Mouse (Mus musculus): Measurements from ENCODE around the gene Gabpb1. TPM values are rescaled to one million over a fixed set of nuclear protein-coding genes. Genes with fewer than 3 reads are reported as not detected.

The Gabpb1 gene
- 1.8 and 6.0 TPM in 2 replicates for polyA plus RNA-seq (2012; ENCODE audit: insufficient read depth, low replicate concordance)

GRCm38 (mm10) chr2:126676122-126676515, at the start of gene Gabpb1:
TSS of gene Gabpb1 (minus strand) at chr2:126676337.
- H3K27me3 ChIP-seq (replicated peaks): no peaks in the 10 kb centered on the region
- TF ChIP-seq GATA1 (IDR thresholded peaks at IDR 0.05; ENCODE audit: borderline replicate concordance, low read length) (no peak), FLI1 (IDR thresholded peaks at IDR 0.05; ENCODE audit: low read length) (no peak)
- H3K4me1 ChIP-seq: peaks cover 42% of the 10 kb centered on the region
- H3K36me3 ChIP-seq (replicated peaks; ENCODE audit: low read length): peaks cover 20% of the 10 kb centered on the region
- H3K9me3 ChIP-seq: no peaks in the 10 kb centered on the region
- H3K4me3 ChIP-seq (replicated peaks): peak within 1 kb of the TSS; percentile 96

- H3K4me3 ChIP-seq (replicated peaks): no peak overlapping the region
- peaks cover 31% of the 10 kb centered on the region for H3K4me1 ChIP-seq
- H3K9me3 ChIP-seq: no peaks in the 10 kb centered on the region
- no peaks in the 10 kb centered on the region for H3K27me3 ChIP-seq (replicated peaks)
- TF ChIP-seq GATA1 (IDR thresholded peaks at IDR 0.05; ENCODE audit: borderline replicate concordance, low read length) (no peak), FLI1 (IDR thresholded peaks at IDR 0.05; ENCODE audit: low read length) (no peak)
- H3K36me3 ChIP-seq (replicated peaks; ENCODE audit: low read length): peaks cover 44% of the 10 kb centered on the region
Measured at GRCm38 (mm10) chr2:126712950-126713349, 36.8 kb upstream of the Gabpb1 start.

- TF ChIP-seq GATA1 (IDR thresholded peaks at IDR 0.05; ENCODE audit: borderline replicate concordance, low read length): no peak
- no peak for TF ChIP-seq FLI1 (IDR thresholded peaks at IDR 0.05; ENCODE audit: low read length)
- no peaks in the 10 kb centered on the region for H3K9me3 ChIP-seq
- H3K4me3 ChIP-seq (replicated peaks): no peak overlapping the region
Measured at GRCm38 (mm10) chr2:126712526-126712925, 36.4 kb upstream of the Gabpb1 start.

GRCm38 (mm10) chr2:126708361-126708760, 32.2 kb upstream of the Gabpb1 start:
- H3K4me1 ChIP-seq: peaks cover 32% of the 10 kb centered on the region

More at GRCm38 (mm10) chr2:126712526-126712925, 36.4 kb upstream of the Gabpb1 start:
- Histone ChIP-seq H3K27me3 (replicated peaks) (no peaks in the 10 kb centered on the region), H3K4me1 (peaks cover 31% of the 10 kb centered on the region), H3K36me3 (replicated peaks; ENCODE audit: low read length) (peaks cover 41% of the 10 kb centered on the region)

GRCm38 (mm10) chr2:126707438-126707779, 31.3 kb upstream of the Gabpb1 start:
- Histone ChIP-seq H3K27me3 (replicated peaks) (no peaks in the 10 kb centered on the region), H3K36me3 (replicated peaks; ENCODE audit: low read length) (peaks cover 14% of the 10 kb centered on the region), H3K4me3 (replicated peaks) (peak overlapping the region; percentile 99), H3K9me3 (peaks cover 11% of the 10 kb centered on the region), H3K4me1 (peaks cover 31% of the 10 kb centered on the region)
- TF ChIP-seq FLI1 (IDR thresholded peaks at IDR 0.05; ENCODE audit: low read length): no peak
- no peak for TF ChIP-seq GATA1 (IDR thresholded peaks at IDR 0.05; ENCODE audit: borderline replicate concordance, low read length)

More at GRCm38 (mm10) chr2:126708361-126708760, 32.2 kb upstream of the Gabpb1 start:
- peaks cover 20% of the 10 kb centered on the region for H3K36me3 ChIP-seq (replicated peaks; ENCODE audit: low read length)
- peaks cover 2% of the 10 kb centered on the region for H3K9me3 ChIP-seq
- peak overlapping the region; percentile 99 for H3K4me3 ChIP-seq (replicated peaks)
- no peaks in the 10 kb centered on the region for H3K27me3 ChIP-seq (replicated peaks)
- TF ChIP-seq FLI1 (IDR thresholded peaks at IDR 0.05; ENCODE audit: low read length) (no peak), GATA1 (IDR thresholded peaks at IDR 0.05; ENCODE audit: borderline replicate concordance, low read length) (no peak)

- Histone ChIP-seq H3K27me3 (replicated peaks) (no peaks in the 10 kb centered on the region), H3K36me3 (replicated peaks; ENCODE audit: low read length) (peaks cover 10% of the 10 kb centered on the region), H3K9me3 (peaks cover 16% of the 10 kb centered on the region), H3K4me1 (peaks cover 26% of the 10 kb centered on the region), H3K4me3 (replicated peaks) (peak within 1 kb of the TSS; percentile 99)
- TF ChIP-seq FLI1 (IDR thresholded peaks at IDR 0.05; ENCODE audit: low read length) (peak; percentile 81), GATA1 (IDR thresholded peaks at IDR 0.05; ENCODE audit: borderline replicate concordance, low read length) (no peak)
Measured at GRCm38 (mm10) chr2:126706759-126707437, 30.8 kb upstream of the Gabpb1 start, which contains the start of gene Usp8. TSS of gene Usp8 (plus strand) at chr2:126707328.

GRCm38 (mm10) chr2:126695285-126695684, 19.1 kb upstream of the Gabpb1 start:
- Histone ChIP-seq H3K36me3 (replicated peaks; ENCODE audit: low read length) (no peaks in the 10 kb centered on the region), H3K4me1 (peaks cover 6% of the 10 kb centered on the region), H3K4me3 (replicated peaks) (no peak overlapping the region), H3K27me3 (replicated peaks) (peaks cover 5% of the 10 kb centered on the region), H3K9me3 (peaks cover 3% of the 10 kb centered on the region; the same call in 1 of the 2 replicates)
- TF ChIP-seq FLI1 (IDR thresholded peaks at IDR 0.05; ENCODE audit: low read length): no peak
- TF ChIP-seq GATA1 (IDR thresholded peaks at IDR 0.05; ENCODE audit: borderline replicate concordance, low read length): no peak

- H3K4me1 ChIP-seq: peaks cover 6% of the 10 kb centered on the region
- H3K9me3 ChIP-seq: peaks cover 8% of the 10 kb centered on the region
- no peak for TF ChIP-seq GATA1 (IDR thresholded peaks at IDR 0.05; ENCODE audit: borderline replicate concordance, low read length)
- TF ChIP-seq FLI1 (IDR thresholded peaks at IDR 0.05; ENCODE audit: low read length): no peak
- H3K27me3 ChIP-seq (replicated peaks): peaks cover 5% of the 10 kb centered on the region
- H3K36me3 ChIP-seq (replicated peaks; ENCODE audit: low read length): no peaks in the 10 kb centered on the region
- H3K4me3 ChIP-seq (replicated peaks): no peak overlapping the region
Measured at GRCm38 (mm10) chr2:126691290-126691689, 15.2 kb upstream of the Gabpb1 start.

GRCm38 (mm10) chr2:126682937-126683336, 6.8 kb upstream of the Gabpb1 start:
- H3K27me3 ChIP-seq (replicated peaks): no peaks in the 10 kb centered on the region
- H3K4me3 ChIP-seq (replicated peaks): no peak overlapping the region
- H3K9me3 ChIP-seq: no peaks in the 10 kb centered on the region; the same call in 1 of the 2 replicates
- H3K4me1 ChIP-seq: peaks cover 41% of the 10 kb centered on the region
- H3K36me3 ChIP-seq (replicated peaks; ENCODE audit: low read length): peaks cover 22% of the 10 kb centered on the region
- no peak for TF ChIP-seq FLI1 (IDR thresholded peaks at IDR 0.05; ENCODE audit: low read length)
- no peak for TF ChIP-seq GATA1 (IDR thresholded peaks at IDR 0.05; ENCODE audit: borderline replicate concordance, low read length)

- TF ChIP-seq GATA1 (IDR thresholded peaks at IDR 0.05; ENCODE audit: borderline replicate concordance, low read length) (no peak), FLI1 (IDR thresholded peaks at IDR 0.05; ENCODE audit: low read length) (no peak)
- Histone ChIP-seq H3K4me3 (replicated peaks) (peak overlapping the region; percentile 84), H3K36me3 (replicated peaks; ENCODE audit: low read length) (peaks cover 25% of the 10 kb centered on the region), H3K27me3 (replicated peaks) (no peaks in the 10 kb centered on the region), H3K4me1 (peaks cover 45% of the 10 kb centered on the region), H3K9me3 (no peaks in the 10 kb centered on the region; the same call in 1 of the 2 replicates)
Measured at GRCm38 (mm10) chr2:126682333-126682732, 6.2 kb upstream of the Gabpb1 start.
